Mouse (Mus musculus): Measurements from ENCODE around the gene Maf. TPM values are rescaled to one million over a fixed set of nuclear protein-coding genes. Genes with fewer than 3 reads are reported as not detected.

Gene Maf
- polyA plus RNA-seq, 1 experiment = 3.7 TPM

GRCm38 (mm10) chr8:115650110-115650521, 57.5 kb downstream of the Maf start:
- Histone ChIP-seq H3K36me3 (ENCODE audit: control insufficient read depth, insufficient read depth) (no peaks in the 10 kb centered on the region), H3K4me3 (no peak overlapping the region), H3K79me2 (ENCODE audit: control insufficient read depth, insufficient read depth) (no peaks in the 10 kb centered on the region), H3K4me2 (ENCODE audit: low read depth) (no peak overlapping the region), H3ac (ENCODE audit: control insufficient read depth, insufficient read length) (no peak overlapping the region), H3K27me3 (ENCODE audit: control insufficient read depth, insufficient read depth, insufficient read length) (no peaks in the 10 kb centered on the region)
- TF ChIP-seq USF1 (IDR thresholded peaks at IDR 0.05; ENCODE audit: low read depth) (no peak), MYOG (IDR thresholded peaks at IDR 0.05; ENCODE audit: control insufficient read depth in 1 of 3, insufficient read depth in 1 of 3, insufficient read length in 2 of 3, low read depth in 2 of 3) (no peak), E2F4 (IDR thresholded peaks at IDR 0.05; ENCODE audit: insufficient read depth) (no peak), POLR2AphosphoS2 (IDR thresholded peaks at IDR 0.05; ENCODE audit: insufficient read length, low read depth) (no peak), SRF (IDR thresholded peaks at IDR 0.05; ENCODE audit: control insufficient read depth, insufficient read length, low read depth) (no peak)

GRCm38 (mm10) chr8:115645139-115645538, 62.5 kb downstream of the Maf start:
- Histone ChIP-seq H3K4me3 (no peak overlapping the region), H3K27me3 (ENCODE audit: control insufficient read depth, insufficient read depth, insufficient read length) (no peaks in the 10 kb centered on the region), H3K36me3 (ENCODE audit: control insufficient read depth, insufficient read depth) (no peaks in the 10 kb centered on the region), H3ac (ENCODE audit: control insufficient read depth, insufficient read length) (no peak overlapping the region), H3K4me2 (ENCODE audit: low read depth) (no peak overlapping the region), H3K79me2 (ENCODE audit: control insufficient read depth, insufficient read depth) (no peaks in the 10 kb centered on the region)
- TF ChIP-seq E2F4 (IDR thresholded peaks at IDR 0.05; ENCODE audit: insufficient read depth) (no peak), TCF12 (IDR thresholded peaks at IDR 0.05; ENCODE audit: insufficient read depth, poor library complexity, severe bottlenecking) (no peak), REST (IDR thresholded peaks at IDR 0.05; ENCODE audit: insufficient read depth, insufficient read length) (no peak)

GRCm38 (mm10) chr8:115641936-115642335, 65.7 kb downstream of the Maf start:
- no peaks in the 10 kb centered on the region for H3K36me3 ChIP-seq (ENCODE audit: control insufficient read depth, insufficient read depth)
- no peak overlapping the region for H3K4me2 ChIP-seq (ENCODE audit: low read depth)
- no peaks in the 10 kb centered on the region for H3K27me3 ChIP-seq (ENCODE audit: control insufficient read depth, insufficient read depth, insufficient read length)
- TF ChIP-seq POLR2AphosphoS2 (IDR thresholded peaks at IDR 0.05; ENCODE audit: insufficient read length, low read depth) (no peak), REST (IDR thresholded peaks at IDR 0.05; ENCODE audit: insufficient read depth, insufficient read length) (no peak), TCF3 (IDR thresholded peaks at IDR 0.05; ENCODE audit: insufficient read length, low read depth) (no peak), POLR2A (IDR thresholded peaks at IDR 0.05; ENCODE audit: insufficient read length, low read depth) (no peak), E2F4 (IDR thresholded peaks at IDR 0.05; ENCODE audit: insufficient read depth) (no peak), MYOG (IDR thresholded peaks at IDR 0.05; ENCODE audit: control insufficient read depth in 1 of 3, insufficient read depth in 1 of 3, insufficient read length in 2 of 3, low read depth in 2 of 3) (no peak), CEBPB (IDR thresholded peaks at IDR 0.05; ENCODE audit: insufficient read depth, poor library complexity, severe bottlenecking) (no peak), MYOD1 (IDR thresholded peaks at IDR 0.05; ENCODE audit: control insufficient read depth in 1 of 3, insufficient read length in 2 of 3, low read depth in 2 of 3) (no peak), SRF (IDR thresholded peaks at IDR 0.05; ENCODE audit: control insufficient read depth, insufficient read length, low read depth) (no peak), MAX (IDR thresholded peaks at IDR 0.05; ENCODE audit: low read depth) (no peak), TCF12 (IDR thresholded peaks at IDR 0.05; ENCODE audit: insufficient read depth, poor library complexity, severe bottlenecking) (no peak), USF1 (IDR thresholded peaks at IDR 0.05; ENCODE audit: low read depth) (no peak)
- no peaks in the 10 kb centered on the region for H3K79me2 ChIP-seq (ENCODE audit: control insufficient read depth, insufficient read depth)
- H3K4me3 ChIP-seq = no peak overlapping the region
- H3ac ChIP-seq (ENCODE audit: control insufficient read depth, insufficient read length) = no peak overlapping the region

- H3ac ChIP-seq (ENCODE audit: control insufficient read depth, insufficient read length) = no peak overlapping the region
- no peaks in the 10 kb centered on the region for H3K36me3 ChIP-seq (ENCODE audit: control insufficient read depth, insufficient read depth)
- no peaks in the 10 kb centered on the region for H3K27me3 ChIP-seq (ENCODE audit: control insufficient read depth, insufficient read depth, insufficient read length)
- no peak overlapping the region for H3K4me3 ChIP-seq
- H3K4me2 ChIP-seq (ENCODE audit: low read depth) = no peak overlapping the region
- TF ChIP-seq SRF (IDR thresholded peaks at IDR 0.05; ENCODE audit: control insufficient read depth, insufficient read length, low read depth) = no peak
- no peak for TF ChIP-seq MYOG (IDR thresholded peaks at IDR 0.05; ENCODE audit: control insufficient read depth in 1 of 3, insufficient read depth in 1 of 3, insufficient read length in 2 of 3, low read depth in 2 of 3)
- no peaks in the 10 kb centered on the region for H3K79me2 ChIP-seq (ENCODE audit: control insufficient read depth, insufficient read depth)
Observed at GRCm38 (mm10) chr8:115639951-115640350, 67.6 kb downstream of the Maf start.

GRCm38 (mm10) chr8:115636751-115637150, 70.8 kb downstream of the Maf start:
- TF ChIP-seq POLR2A (IDR thresholded peaks at IDR 0.05; ENCODE audit: insufficient read length, low read depth) (no peak), TCF3 (IDR thresholded peaks at IDR 0.05; ENCODE audit: insufficient read length, low read depth) (no peak), USF1 (IDR thresholded peaks at IDR 0.05; ENCODE audit: low read depth) (no peak), MYOD1 (IDR thresholded peaks at IDR 0.05; ENCODE audit: control insufficient read depth in 1 of 3, insufficient read length in 2 of 3, low read depth in 2 of 3) (no peak), TCF12 (IDR thresholded peaks at IDR 0.05; ENCODE audit: insufficient read depth, poor library complexity, severe bottlenecking) (no peak), SRF (IDR thresholded peaks at IDR 0.05; ENCODE audit: control insufficient read depth, insufficient read length, low read depth) (no peak), REST (IDR thresholded peaks at IDR 0.05; ENCODE audit: insufficient read depth, insufficient read length) (no peak), E2F4 (IDR thresholded peaks at IDR 0.05; ENCODE audit: insufficient read depth) (no peak), MYOG (IDR thresholded peaks at IDR 0.05; ENCODE audit: control insufficient read depth in 1 of 3, insufficient read depth in 1 of 3, insufficient read length in 2 of 3, low read depth in 2 of 3) (no peak)

More at GRCm38 (mm10) chr8:115636751-115637150, 70.8 kb downstream of the Maf start:
- Histone ChIP-seq H3K79me2 (ENCODE audit: control insufficient read depth, insufficient read depth) (no peaks in the 10 kb centered on the region), H3K4me3 (no peak overlapping the region), H3K27me3 (ENCODE audit: control insufficient read depth, insufficient read depth, insufficient read length) (no peaks in the 10 kb centered on the region), H3K36me3 (ENCODE audit: control insufficient read depth, insufficient read depth) (no peaks in the 10 kb centered on the region), H3K4me2 (ENCODE audit: low read depth) (no peak overlapping the region), H3ac (ENCODE audit: control insufficient read depth, insufficient read length) (no peak overlapping the region)
